Mouse (Mus musculus): ENCODE results near the gene Slc38a4. TPM values are rescaled to one million over a fixed set of nuclear protein-coding genes. Genes with fewer than 3 reads are reported as not detected.

Gene Slc38a4
- total and polyA plus RNA-seq, 3 experiments = 0.13 to 0.51 (median 0.17) TPM

DNA sequence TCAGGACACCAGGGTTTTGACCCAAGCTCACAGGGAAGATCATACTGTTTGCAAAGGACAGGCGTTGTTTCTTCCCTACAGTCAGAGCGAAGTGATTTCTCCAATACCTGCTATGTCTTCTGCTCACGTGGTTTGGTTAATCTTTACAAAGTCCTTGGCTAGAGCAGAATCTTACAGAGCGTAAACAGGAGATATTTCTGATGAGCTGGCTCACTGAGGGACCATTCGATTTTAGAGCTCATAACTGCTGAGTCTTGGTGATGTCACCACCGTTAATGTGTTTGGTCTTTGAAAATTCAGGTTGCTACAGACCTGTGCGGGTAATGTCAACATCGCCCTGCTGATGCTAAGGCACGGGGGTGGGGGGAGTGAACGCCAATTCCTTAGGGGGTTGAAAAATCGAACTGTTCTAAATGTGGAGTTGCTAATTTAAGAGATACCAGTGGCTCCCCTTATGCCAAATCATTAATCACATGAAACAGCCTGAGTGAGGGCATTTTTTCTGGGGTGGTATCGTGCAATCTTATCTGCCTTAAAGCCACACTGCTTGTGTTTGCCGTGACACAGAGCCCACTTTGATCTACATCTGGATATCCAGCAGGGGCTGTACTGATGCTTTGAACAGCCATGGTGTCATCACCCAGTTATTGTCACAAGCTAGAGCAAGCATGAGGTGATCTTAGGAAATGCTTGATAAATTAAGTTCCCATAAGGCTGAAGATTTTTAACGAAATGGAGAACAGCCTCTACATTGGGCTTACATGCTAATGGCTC is 44.0 kb downstream of the Slc38a4 start:
- TF ChIP-seq MAFK (IDR thresholded peaks at IDR 0.05; ENCODE audit: insufficient replicate concordance, low read length) = no peak
- no peak for TF ChIP-seq USF2 (conservative IDR thresholded peaks at IDR 0.05; ENCODE audit: low read depth, low read length)
- no peak for TF ChIP-seq CHD1 (IDR thresholded peaks at IDR 0.05; ENCODE audit: low read depth, low read length)
- TF ChIP-seq POLR2AphosphoS2 (IDR thresholded peaks at IDR 0.05; ENCODE audit: low read depth, low read length) = no peak
- TF ChIP-seq ELF1 (IDR thresholded peaks at IDR 0.05; ENCODE audit: low read depth, low read length) = no peak
- TF ChIP-seq SIN3A (IDR thresholded peaks at IDR 0.05; ENCODE audit: low read length) = no peak
- no peak for TF ChIP-seq MYC (IDR thresholded peaks at IDR 0.05; ENCODE audit: low read depth, low read length)
- no peak for TF ChIP-seq USF1 (IDR thresholded peaks at IDR 0.05; ENCODE audit: low read depth, low read length)
- no peak for TF ChIP-seq POLR2A (IDR thresholded peaks at IDR 0.05; ENCODE audit: low read depth, low read length)
- TF ChIP-seq MEF2A (IDR thresholded peaks at IDR 0.05; ENCODE audit: borderline replicate concordance, low read depth, low read length) = no peak
- no peak for TF ChIP-seq CHD2 (IDR thresholded peaks at IDR 0.05; ENCODE audit: low read length)
- TF ChIP-seq ZKSCAN1 (IDR thresholded peaks at IDR 0.05; ENCODE audit: borderline replicate concordance, low read depth, low read length) = no peak
- no peak for TF ChIP-seq MAX (IDR thresholded peaks at IDR 0.05; ENCODE audit: low read length)
- TF ChIP-seq MXI1 (IDR thresholded peaks at IDR 0.05; ENCODE audit: low read depth, low read length) = no peak
- no peak for TF ChIP-seq NELFE (IDR thresholded peaks at IDR 0.05; ENCODE audit: low read depth, low read length)
- dilution Hi-C loops (cut with MboI; ENCODE audit: extremely low pct_ligation_motif_present, extremely low pct_unique_long_range_greater_than_20kb, low sequenced_read_pairs) (no loop called here), in situ Hi-C loops (cut with MboI; ENCODE audit: low pct_ligation_motif_present, low pct_unique_long_range_greater_than_20kb, low sequenced_read_pairs) (no loop called here)

DNA sequence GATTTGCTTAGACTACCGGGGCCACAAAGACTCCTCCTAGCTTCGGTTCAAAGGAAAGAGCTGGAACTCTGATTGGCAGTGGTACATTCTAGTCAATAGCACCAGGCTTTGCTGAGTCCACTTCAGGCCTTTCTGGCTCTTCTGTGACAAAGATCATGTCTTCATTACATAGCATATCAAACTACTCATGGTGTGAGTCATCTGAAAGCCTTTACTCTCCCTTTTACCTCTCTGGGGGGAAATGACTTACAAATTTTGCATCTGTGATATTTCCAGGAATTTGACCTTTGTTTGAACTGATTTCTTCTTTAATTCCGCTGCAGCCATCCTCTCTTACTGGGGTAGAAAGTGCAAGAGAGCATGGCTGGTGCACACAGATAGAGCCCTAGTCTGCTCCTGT is 46.5 kb downstream of the Slc38a4 start:
- dilution Hi-C loops (cut with MboI; ENCODE audit: extremely low pct_ligation_motif_present, extremely low pct_unique_long_range_greater_than_20kb, low sequenced_read_pairs) (no loop called here), in situ Hi-C loops (cut with MboI; ENCODE audit: low pct_ligation_motif_present, low pct_unique_long_range_greater_than_20kb, low sequenced_read_pairs) (no loop called here)
- no peaks in the 10 kb centered on the region for H3K27me3 ChIP-seq (replicated peaks)
- H3K4me3 ChIP-seq (replicated peaks in 1 of 3; ENCODE audit: low read depth in 2 of 3, low read length in 2 of 3, poor library complexity in 1 of 3) = no peak overlapping the region
- H3K79me2 ChIP-seq (replicated peaks; ENCODE audit: control insufficient read depth, extremely low read depth, insufficient read depth, poor library complexity, severe bottlenecking) = no peaks in the 10 kb centered on the region
- H3K4me2 ChIP-seq (ENCODE audit: insufficient read depth, low read depth, poor library complexity, severe bottlenecking) = no peak overlapping the region
- no peaks in the 10 kb centered on the region for H3K9me3 ChIP-seq (replicated peaks; ENCODE audit: low read length)
- TF ChIP-seq SMC3 (IDR thresholded peaks at IDR 0.05; ENCODE audit: low read depth, low read length) (no peak), NRF1 (IDR thresholded peaks at IDR 0.05; ENCODE audit: low read depth, low read length) (no peak), TCF12 (IDR thresholded peaks at IDR 0.05; ENCODE audit: low read depth, low read length) (no peak), CHD2 (IDR thresholded peaks at IDR 0.05; ENCODE audit: low read length) (no peak), MAFK (IDR thresholded peaks at IDR 0.05; ENCODE audit: insufficient replicate concordance, low read length) (no peak), UBTF (IDR thresholded peaks at IDR 0.05; ENCODE audit: low read depth, low read length) (no peak), RCOR1 (conservative IDR thresholded peaks at IDR 0.05; ENCODE audit: low read depth, low read length) (no peak), IRF4 (IDR thresholded peaks at IDR 0.05; ENCODE audit: low read depth, low read length) (no peak), MXI1 (IDR thresholded peaks at IDR 0.05; ENCODE audit: low read depth, low read length) (no peak), ZKSCAN1 (IDR thresholded peaks at IDR 0.05; ENCODE audit: borderline replicate concordance, low read depth, low read length) (no peak)
- H3K27ac ChIP-seq (ENCODE audit: insufficient read depth, low read depth) = no peak overlapping the region
- H3K36me3 ChIP-seq (replicated peaks in 1 of 2; ENCODE audit: control insufficient read depth in 1 of 2, insufficient read depth in 1 of 2, low read length in 1 of 2) = no peaks in the 10 kb centered on the region
- peaks cover 2 to 4% of the 10 kb centered on the region in 2 experiments; a peak in 3 of 4 replicates for H3K4me1 ChIP-seq (ENCODE audit: control insufficient read depth in 1 of 2, insufficient read depth in 2 of 2)
- no peak for DNase-seq (ENCODE audit: extremely low read depth)
- H3K9ac ChIP-seq (ENCODE audit: insufficient read depth, low read depth) = no peak overlapping the region

More for the DNA sequence above, 44.0 kb downstream of the Slc38a4 start:
- H3K4me1 ChIP-seq (ENCODE audit: control insufficient read depth in 1 of 2, insufficient read depth in 2 of 2) = no peaks in the 10 kb centered on the region
- no peaks in the 10 kb centered on the region for H3K79me2 ChIP-seq (replicated peaks; ENCODE audit: control insufficient read depth, extremely low read depth, insufficient read depth, poor library complexity, severe bottlenecking)
- H3K36me3 ChIP-seq (replicated peaks in 1 of 2; ENCODE audit: control insufficient read depth in 1 of 2, insufficient read depth in 1 of 2, low read length in 1 of 2) = no peaks in the 10 kb centered on the region
- no peak overlapping the region for H3K27ac ChIP-seq (ENCODE audit: insufficient read depth, low read depth)
- no peak overlapping the region for H3K4me2 ChIP-seq (ENCODE audit: insufficient read depth, low read depth, poor library complexity, severe bottlenecking)
- no peak overlapping the region for H3K4me3 ChIP-seq (replicated peaks in 1 of 3; ENCODE audit: low read depth in 2 of 3, low read length in 2 of 3, poor library complexity in 1 of 3)
- DNase-seq (ENCODE audit: extremely low read depth) = no peak
- no peaks in the 10 kb centered on the region for H3K27me3 ChIP-seq (replicated peaks)
- no peak overlapping the region for H3K9ac ChIP-seq (ENCODE audit: insufficient read depth, low read depth)
- H3K9me3 ChIP-seq (replicated peaks; ENCODE audit: low read length) = no peaks in the 10 kb centered on the region
